Mouse (Mus musculus) G1E (cell line): ENCODE results near the gene Cyyr1. TPM values are rescaled to one million over a fixed set of nuclear protein-coding genes. Genes with fewer than 3 reads are reported as not detected.

Experiments used
- ATAC-seq: 2 replicates; pipeline ENCODE4 v1.8.0; 2016; ENCODE audit warnings: mild to moderate bottlenecking; ENCODE audit not compliant: insufficient number of reproducible peaks, poor library complexity, low FRiP score, severe bottlenecking; ENCODE audit errors: extremely low read depth
- DNase-seq: peaks from one replicate; pipeline ENCODE4 v3.0.0; 2012; ENCODE audit warnings: low spot score
- H3K27me3 ChIP-seq: 2 replicates; pipeline ENCODE4 v1.6.1; 2012; ENCODE audit warnings: mild to moderate bottlenecking, low read length, inconsistent platforms; ENCODE audit not compliant: insufficient read depth
- H3K36me3 ChIP-seq: replicated peaks from 2 replicates; pipeline ENCODE3; 2012; ENCODE audit warnings: mild to moderate bottlenecking, inconsistent platforms
- H3K4me1 ChIP-seq: 2 replicates; pipeline ENCODE4 v1.6.1; 2012; ENCODE audit warnings: low read depth, low read length, inconsistent platforms, mixed read lengths; ENCODE audit not compliant: insufficient read depth
- H3K4me3 ChIP-seq: 2 replicates; pipeline ENCODE4 v1.5.1; 2012; ENCODE audit warnings: low read depth, mild to moderate bottlenecking, inconsistent platforms, low read length, moderate library complexity, mixed read lengths
- H3K9me3 ChIP-seq: replicated peaks from 2 replicates; pipeline ENCODE4 v1.6.1; 2012; ENCODE audit warnings: inconsistent platforms
- CTCF ChIP-seq: IDR thresholded peaks from 2 replicates; pipeline ENCODE4 v1.5.1; 2012; ENCODE audit warnings: low read depth, low read length, inconsistent platforms, mixed read lengths
- GATA1 ChIP-seq: IDR thresholded peaks from 2 replicates; pipeline ENCODE4 v1.6.1; 2012; ENCODE audit warnings: borderline replicate concordance, low read length, inconsistent platforms, mixed read lengths
- GATA2 ChIP-seq: IDR thresholded peaks from 2 replicates; pipeline ENCODE4 v1.6.1; 2012; ENCODE audit warnings: low read depth, low read length, inconsistent platforms, borderline replicate concordance
- POLR2AphosphoS5 ChIP-seq: IDR thresholded peaks from 2 replicates; pipeline ENCODE4 v1.6.1; 2012; ENCODE audit warnings: low read depth, low read length, inconsistent platforms; ENCODE audit not compliant: insufficient replicate concordance
- TAL1 ChIP-seq: conservative IDR thresholded peaks from 2 replicates; pipeline ENCODE4 v1.6.1; 2012; ENCODE audit warnings: low read depth, low read length, inconsistent platforms, mixed read lengths
- polyA plus RNA-seq: library from polyadenylated mRNA; stranded (reverse); fragments of >175 nt; gene quantifications from 2 replicates; pipeline ENCODE4 v1.2.3, GENCODE M21; 2012
- total RNA-seq, 2 experiments: library from RNA; stranded (forward) in 1 of 2; stranded (reverse) in 1 of 2; fragments of 200-1000 nt in 1 of 2; fragments of >200 nt in 1 of 2; fragmentation: Nextera tagmentation in 1 of 2; gene quantifications; 2 replicates each; pipeline ENCODE4 v1.2.3; 2014 to 2017

The Cyyr1 gene
- total and polyA plus RNA-seq, 3 experiments = 0.44 TPM; not detected in 2

- Histone ChIP-seq H3K9me3 (peaks cover 19% of the 10 kb centered on the region), H3K36me3 (no peaks in the 10 kb centered on the region), H3K4me3 (peak overlapping the region; percentile 23; the same call in 1 of the 2 replicates), H3K27me3 (no peaks in the 10 kb centered on the region), H3K4me1 (no peaks in the 10 kb centered on the region)
- no peak for DNase-seq
- ATAC-seq = no peak
- TF ChIP-seq GATA2 (no peak), GATA1 (no peak), CTCF (no peak), TAL1 (no peak), POLR2AphosphoS5 (no peak)
These were observed 28.6 kb downstream of the Cyyr1 start for GRCm38 (mm10) chr16:85524589-85524988.

GRCm38 (mm10) chr16:85507264-85507663, 45.9 kb downstream of the Cyyr1 start:
- Histone ChIP-seq H3K4me3 (no peak overlapping the region), H3K36me3 (no peaks in the 10 kb centered on the region), H3K9me3 (peaks cover 33% of the 10 kb centered on the region), H3K4me1 (no peaks in the 10 kb centered on the region), H3K27me3 (no peaks in the 10 kb centered on the region)
- TF ChIP-seq GATA2 (no peak), TAL1 (no peak), CTCF (no peak), GATA1 (no peak), POLR2AphosphoS5 (no peak)
- ATAC-seq = no peak
- DNase-seq = no peak

DNA sequence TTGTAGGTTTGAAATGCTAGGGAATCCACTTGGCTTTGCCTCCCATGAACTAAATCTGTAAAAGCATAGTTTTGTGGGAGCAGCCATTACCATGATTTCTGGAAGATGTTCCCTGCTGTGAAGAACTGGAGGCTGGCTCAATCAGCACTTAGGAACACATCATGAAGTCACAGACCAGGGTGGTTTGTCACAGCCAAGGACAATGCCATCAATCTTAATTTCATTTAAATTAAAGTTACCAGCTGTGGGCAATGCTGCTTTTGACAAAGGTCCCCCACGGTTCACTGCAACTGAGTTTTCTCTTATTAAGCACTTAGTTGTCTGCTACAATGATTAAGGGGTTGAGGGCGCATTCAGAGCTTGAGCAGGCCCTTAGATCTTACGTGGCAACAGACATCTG, 48.1 kb downstream of the Cyyr1 start:
- DNase-seq = no peak
- no peak for TF ChIP-seq POLR2AphosphoS5
- TF ChIP-seq TAL1 = no peak
- no peak for TF ChIP-seq GATA2
- TF ChIP-seq GATA1 = no peak
- no peak for TF ChIP-seq CTCF
- Histone ChIP-seq H3K4me3 (no peak overlapping the region), H3K4me1 (no peaks in the 10 kb centered on the region), H3K9me3 (peaks cover 28% of the 10 kb centered on the region), H3K27me3 (no peaks in the 10 kb centered on the region), H3K36me3 (no peaks in the 10 kb centered on the region)
- no peak for ATAC-seq

DNA sequence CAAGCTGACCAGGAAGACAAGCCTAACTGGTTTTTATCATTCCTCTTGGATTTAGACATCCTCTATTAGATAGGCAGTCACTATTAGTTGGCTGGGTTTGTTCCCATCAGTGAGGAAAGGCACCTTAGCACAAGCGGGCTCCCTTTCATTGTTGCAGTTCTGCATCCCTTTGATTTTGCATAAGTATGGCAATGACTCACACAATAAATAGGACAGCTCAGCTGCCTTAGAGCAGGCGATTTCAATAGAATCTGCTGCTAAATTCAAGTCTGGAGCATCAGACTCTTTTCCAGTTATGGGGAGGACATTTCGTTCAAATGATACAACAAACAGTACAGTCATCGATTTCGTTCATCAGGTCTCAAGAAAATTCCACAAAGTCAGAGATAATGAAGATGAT, 49.8 kb downstream of the Cyyr1 start:
- ATAC-seq = no peak
- Histone ChIP-seq H3K36me3 (no peaks in the 10 kb centered on the region), H3K27me3 (no peaks in the 10 kb centered on the region), H3K9me3 (peaks cover 17% of the 10 kb centered on the region), H3K4me1 (no peaks in the 10 kb centered on the region), H3K4me3 (no peak overlapping the region)
- DNase-seq = no peak
- TF ChIP-seq GATA2 (no peak), GATA1 (no peak)

DNA sequence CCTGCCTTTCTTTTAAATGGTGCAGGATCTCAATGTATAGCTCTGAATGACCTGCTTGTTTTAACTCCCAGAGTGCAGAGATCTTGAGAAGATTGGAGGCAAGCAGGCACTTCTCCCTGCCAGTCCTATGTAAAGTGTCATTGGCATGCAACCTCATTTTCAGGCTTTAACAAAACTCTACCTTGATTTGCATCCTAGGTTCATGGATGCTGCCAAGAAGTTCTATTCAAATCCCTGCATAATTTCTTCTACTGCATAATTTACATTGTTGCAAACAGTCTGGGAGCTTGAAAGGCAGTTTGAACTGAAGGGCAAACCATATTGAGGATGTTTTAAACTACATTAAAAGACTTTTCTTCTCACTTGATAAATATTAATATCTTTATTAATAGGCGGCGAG, 57.4 kb downstream of the Cyyr1 start:
- no peaks in the 10 kb centered on the region for H3K27me3 ChIP-seq
- H3K4me3 ChIP-seq = no peak overlapping the region
- no peaks in the 10 kb centered on the region for H3K4me1 ChIP-seq
- DNase-seq (no peak), ATAC-seq (no peak)
- H3K36me3 ChIP-seq = no peaks in the 10 kb centered on the region
- no peak for TF ChIP-seq TAL1
- TF ChIP-seq CTCF = no peak
- no peak for TF ChIP-seq GATA1
- TF ChIP-seq POLR2AphosphoS5 = no peak
- no peak for TF ChIP-seq GATA2
- peaks cover 2% of the 10 kb centered on the region; the same call in 1 of the 2 replicates for H3K9me3 ChIP-seq

GRCm38 (mm10) chr16:85488105-85488607, 65.0 kb downstream of the Cyyr1 start:
- no peak for ATAC-seq
- TF ChIP-seq TAL1 (no peak), GATA1 (no peak), POLR2AphosphoS5 (no peak), GATA2 (no peak), CTCF (no peak)
- DNase-seq = no peak

DNA sequence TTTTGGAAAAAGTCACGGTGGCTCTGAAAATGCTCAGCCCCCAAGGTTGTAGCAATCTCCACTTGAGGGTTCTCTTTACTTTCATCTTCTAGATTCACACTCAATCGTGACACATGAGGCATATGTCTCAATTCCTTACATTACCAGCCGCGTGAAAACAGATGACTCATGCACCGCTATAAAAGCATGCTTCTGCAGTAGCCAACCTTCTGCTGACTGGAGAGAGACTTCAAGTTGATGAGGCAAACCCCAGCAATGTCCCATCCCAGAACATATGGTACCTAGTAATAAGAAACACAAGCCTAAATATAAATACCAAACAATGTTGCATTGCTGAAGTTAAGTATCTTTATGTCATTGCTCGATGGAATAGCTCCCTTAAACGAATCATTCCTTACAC, 65.9 kb downstream of the Cyyr1 start:
- Histone ChIP-seq H3K27me3 (no peaks in the 10 kb centered on the region), H3K36me3 (no peaks in the 10 kb centered on the region), H3K9me3 (peaks cover 23% of the 10 kb centered on the region), H3K4me3 (no peak overlapping the region), H3K4me1 (no peaks in the 10 kb centered on the region)
- no peak for TF ChIP-seq GATA1
- TF ChIP-seq POLR2AphosphoS5 = no peak
- no peak for TF ChIP-seq TAL1
- no peak for TF ChIP-seq CTCF
- no peak for TF ChIP-seq GATA2
- DNase-seq = no peak
- ATAC-seq = no peak

More at GRCm38 (mm10) chr16:85488105-85488607, 65.0 kb downstream of the Cyyr1 start:
- Histone ChIP-seq H3K27me3 (no peaks in the 10 kb centered on the region), H3K4me3 (no peak overlapping the region), H3K36me3 (no peaks in the 10 kb centered on the region), H3K9me3 (peaks cover 19% of the 10 kb centered on the region), H3K4me1 (no peaks in the 10 kb centered on the region)
